Mouse (Mus musculus) E14TG2a.4 (cell line): Measurements from ENCODE around the gene Syngr1.

Experiments used
- CTCF ChIP-seq: conservative IDR thresholded peaks from 2 replicates; pipeline ENCODE4 v1.5.1; 2014; ENCODE audit warnings: low read length
- NANOG ChIP-seq: IDR thresholded peaks from 2 replicates; pipeline ENCODE4 v1.6.1; 2014; ENCODE audit warnings: borderline replicate concordance, low read length, mixed read lengths
- POU5F1 ChIP-seq: IDR thresholded peaks from 2 replicates; pipeline ENCODE4 v1.6.1; 2014; ENCODE audit warnings: low read length, borderline replicate concordance

DNA sequence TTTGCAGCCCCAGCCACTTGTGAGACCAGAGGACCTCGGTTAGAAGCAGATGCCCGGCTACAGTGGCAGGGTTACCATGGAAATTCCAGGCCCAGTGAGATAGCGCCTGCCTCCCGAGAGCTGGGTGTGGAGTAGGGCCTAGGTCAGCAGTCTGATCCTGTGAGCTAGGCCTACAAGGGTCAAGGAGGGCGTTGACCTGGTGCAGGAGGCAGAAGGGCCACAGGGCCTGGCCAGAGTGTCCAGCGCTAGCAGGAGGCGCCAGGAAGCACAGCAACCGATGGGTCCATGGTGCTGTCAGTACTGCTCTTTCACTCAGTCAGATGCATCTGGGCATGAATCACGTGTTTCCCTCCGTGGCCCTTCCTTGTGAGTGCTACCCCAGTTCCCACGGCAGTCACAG is 62.6 kb downstream of the Syngr1 start:
- TF ChIP-seq CTCF (no peak), NANOG (no peak), POU5F1 (no peak)
